Mouse (Mus musculus) heart, postnatal 4 days (tissue): ENCODE measurements around the gene Olfr459. TPM values are rescaled to one million over a fixed set of nuclear protein-coding genes. Genes with fewer than 3 reads are reported as not detected.

Experiments
- DNase-seq: peaks from one replicate; pipeline ENCODE4 v3.0.0; 2021
- total RNA-seq, 2 experiments: library from RNA; stranded (reverse); gene quantifications; 2 replicates each; pipeline ENCODE4 v1.2.3; 2021

The Olfr459 gene
- total RNA-seq = not detected

DNA sequence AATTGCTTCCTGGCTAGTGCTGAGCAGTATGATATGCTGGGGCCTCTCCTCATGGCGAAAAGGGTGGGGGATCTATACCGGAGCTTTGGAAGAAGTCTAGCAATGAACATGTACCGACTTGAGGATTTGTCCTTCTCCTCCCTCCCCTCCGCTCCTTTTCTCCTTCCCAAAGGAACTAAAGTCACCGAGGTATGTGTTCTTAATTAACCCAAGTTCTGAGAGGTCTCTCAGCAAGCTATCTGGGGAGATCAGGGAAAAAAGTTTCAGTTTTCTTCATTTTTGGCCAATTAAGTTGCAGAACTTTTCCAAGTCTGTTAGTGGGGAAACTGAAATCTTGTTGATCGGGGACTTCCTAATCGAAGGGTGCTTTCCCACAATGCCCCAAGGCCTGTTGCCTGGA, at the start of gene Olfr459:
Gene Olfr459 (minus strand): TSS at position 101 of the 400 bp plus-strand sequence.
- DNase-seq = no peak

DNA sequence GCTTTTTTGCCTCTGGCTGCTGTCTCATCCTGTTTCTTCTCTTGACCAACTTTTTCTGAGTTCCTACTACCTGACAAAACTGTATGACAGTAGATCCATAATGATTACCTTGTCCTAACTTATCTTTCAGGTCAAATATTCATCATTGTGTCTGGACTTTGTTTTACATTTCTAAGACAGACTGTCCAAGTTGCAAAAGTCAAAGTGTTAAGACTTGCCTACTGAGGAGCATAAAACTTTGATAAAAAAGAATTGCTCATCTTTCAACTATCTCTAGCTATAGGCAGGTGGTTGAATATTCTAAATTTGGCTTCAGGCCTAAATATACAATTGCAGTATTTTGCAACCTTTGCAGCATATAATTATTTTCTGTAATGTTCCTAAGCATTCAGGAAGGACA, 49.1 kb upstream of the Olfr459 start:
- DNase-seq = no peak

DNA sequence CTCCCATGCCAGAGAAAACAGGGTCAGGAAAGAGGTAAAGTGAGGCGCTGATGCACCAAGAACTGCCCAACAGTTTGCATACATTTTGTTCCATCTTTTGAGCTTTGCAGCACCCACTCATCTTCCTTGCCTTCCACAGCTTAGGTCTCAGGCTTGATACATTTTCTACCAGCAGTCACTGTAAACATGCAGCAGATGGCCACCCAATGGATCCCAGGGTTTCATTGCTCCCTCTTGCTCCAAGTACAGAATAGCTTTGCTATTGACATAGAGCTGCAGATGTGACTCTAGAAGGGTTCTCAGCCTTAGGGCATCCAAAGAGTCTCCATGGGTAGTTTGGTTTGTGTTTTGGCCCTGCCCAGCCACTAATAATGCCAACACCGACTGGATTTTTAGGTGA, 11.7 kb upstream of the Olfr459 start:
- DNase-seq = no peak

DNA sequence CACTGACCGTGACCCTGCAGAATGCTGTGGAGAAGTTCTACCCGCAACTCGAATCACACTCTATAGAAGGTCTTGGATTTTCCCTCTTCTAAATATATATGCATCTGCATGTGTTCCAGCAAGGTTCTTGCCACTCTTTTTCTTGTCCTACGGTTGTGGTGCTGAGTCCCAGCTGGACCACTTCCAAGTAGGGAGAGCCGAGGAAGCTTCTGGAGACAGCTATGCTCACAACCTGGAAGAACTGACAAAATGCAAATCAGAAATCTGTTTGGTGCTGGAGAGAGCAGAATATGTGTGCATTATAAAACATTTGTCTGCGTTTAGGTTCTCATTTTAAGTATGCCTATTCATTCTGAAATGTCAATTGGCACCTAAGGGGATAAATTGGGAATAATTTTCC, 744 bp upstream of the Olfr459 start:
- DNase-seq = no peak

DNA sequence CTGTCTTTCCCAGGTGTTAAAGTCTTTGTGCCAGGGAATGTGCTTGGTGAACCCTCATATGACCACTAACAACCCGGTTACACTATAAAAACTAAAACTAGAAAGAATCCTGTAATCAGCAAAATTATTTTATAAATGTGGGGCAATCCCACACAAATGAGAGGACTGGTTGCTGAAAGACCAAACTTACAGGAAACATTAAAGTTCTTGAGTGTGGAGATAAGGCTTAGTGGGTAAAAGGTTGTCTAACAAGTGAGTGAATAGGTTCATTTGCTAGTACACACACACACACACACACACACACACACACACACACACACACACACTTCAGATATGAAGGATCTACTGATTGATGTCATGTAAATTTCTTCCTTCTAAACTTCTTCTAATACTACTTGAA, 5.1 kb downstream of the Olfr459 start:
- no peak for DNase-seq

DNA sequence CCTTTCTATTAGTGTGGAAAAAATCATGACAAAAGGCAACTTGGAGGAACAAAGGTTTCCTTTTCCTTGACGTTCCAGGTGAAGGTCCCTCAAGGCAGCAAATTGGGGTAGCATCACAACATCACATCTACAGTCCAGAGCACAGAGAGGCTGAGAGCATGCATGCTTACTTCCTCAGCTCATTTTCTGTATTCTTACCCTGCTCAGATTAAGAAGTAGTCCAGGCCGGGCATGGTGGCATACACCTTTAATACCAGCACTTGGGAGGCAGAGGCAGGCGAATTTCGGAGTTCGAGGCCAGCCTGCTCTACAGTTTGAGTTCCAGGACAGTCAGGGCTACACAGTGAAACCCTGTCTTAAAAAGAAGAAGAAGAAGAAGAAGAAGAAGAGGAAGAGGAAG, 10.7 kb downstream of the Olfr459 start:
- no peak for DNase-seq

DNA sequence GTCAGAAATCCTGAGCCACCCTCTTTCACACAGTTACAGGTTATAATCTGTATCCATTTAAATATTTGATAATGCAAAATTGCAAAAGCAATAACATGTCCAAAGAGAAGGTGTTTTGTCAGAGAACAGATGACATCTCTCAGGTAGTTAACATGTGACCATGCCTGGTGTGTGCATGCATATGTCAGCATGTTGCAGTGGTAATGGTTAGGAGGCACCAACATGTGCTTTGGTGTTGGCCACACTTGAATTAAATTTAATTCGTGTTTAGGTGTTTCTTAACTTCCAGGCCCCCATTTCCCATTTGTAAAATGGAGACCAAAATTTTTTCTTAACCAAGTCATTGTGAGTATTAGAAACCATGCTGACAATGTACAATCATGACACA, 12.6 kb downstream of the Olfr459 start:
- no peak for DNase-seq

DNA sequence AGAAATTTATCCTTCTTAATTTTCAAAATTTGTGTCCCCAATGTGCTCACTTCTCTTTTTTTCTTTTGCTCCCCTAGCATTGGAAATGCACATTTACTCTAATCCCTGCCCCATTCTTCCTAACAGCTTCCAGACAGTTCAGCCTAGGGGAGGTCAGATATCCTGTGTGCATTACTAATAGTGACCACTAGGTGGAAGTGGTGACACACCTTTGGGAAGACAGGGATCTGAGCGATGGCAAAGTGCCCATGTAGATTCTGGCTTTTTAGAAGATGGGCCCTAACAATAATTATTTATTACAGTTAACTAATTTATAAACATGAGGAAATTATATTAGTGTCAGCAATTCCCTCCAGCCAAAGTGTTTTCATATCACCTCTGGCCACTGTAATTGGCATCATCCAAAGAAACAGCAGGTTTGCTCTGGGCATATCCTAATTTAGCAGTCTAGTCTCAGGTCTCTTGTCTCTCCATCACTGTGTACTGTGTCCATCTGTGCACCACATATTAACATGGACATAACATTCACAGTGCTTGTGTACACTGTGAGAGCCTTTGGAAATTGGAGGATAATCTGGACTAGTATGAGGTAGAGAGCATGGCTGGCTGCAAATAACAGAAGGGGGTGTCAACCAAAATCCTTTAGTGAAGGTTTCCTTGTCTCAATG, 13.1 kb downstream of the Olfr459 start:
- peak; percentile 63 for DNase-seq

DNA sequence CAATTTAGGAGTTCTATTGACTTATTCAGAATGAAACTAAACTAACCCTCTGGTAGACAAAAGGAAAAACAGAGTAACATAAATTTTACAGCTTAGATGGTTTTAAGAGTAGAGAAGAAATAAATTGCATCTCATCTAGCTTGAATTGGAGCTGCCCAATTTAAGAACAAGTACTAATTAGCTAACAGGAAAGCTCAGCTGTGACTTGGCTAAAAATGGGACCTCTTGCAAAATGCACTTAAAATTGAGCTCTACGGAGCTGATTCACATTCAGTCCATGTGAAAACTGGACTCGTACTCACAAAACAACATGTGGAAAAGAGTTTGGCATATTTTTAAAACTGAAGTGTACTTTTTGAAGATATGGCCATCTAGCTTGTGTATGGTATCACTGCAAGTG, 15.4 kb downstream of the Olfr459 start:
- DNase-seq = no peak

DNA sequence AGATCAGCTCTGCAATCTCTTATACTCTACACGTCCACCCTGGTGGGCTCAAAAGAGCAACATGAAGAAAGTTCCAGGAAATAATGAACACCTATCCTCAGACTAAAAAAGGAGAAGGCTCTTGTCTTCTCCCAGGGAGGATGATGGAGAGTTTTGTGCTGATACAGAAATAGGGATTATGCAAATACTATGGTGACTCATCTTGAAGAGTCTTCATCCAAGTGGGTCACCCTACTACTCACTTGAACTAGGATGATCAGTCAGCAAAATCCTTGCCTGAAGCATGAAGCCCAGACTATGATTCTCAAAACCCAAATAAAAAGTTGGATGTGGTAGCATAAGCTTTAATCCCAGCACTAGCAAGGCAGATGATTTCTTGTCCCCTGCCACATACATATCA, 16.6 kb downstream of the Olfr459 start:
- DNase-seq = no peak

DNA sequence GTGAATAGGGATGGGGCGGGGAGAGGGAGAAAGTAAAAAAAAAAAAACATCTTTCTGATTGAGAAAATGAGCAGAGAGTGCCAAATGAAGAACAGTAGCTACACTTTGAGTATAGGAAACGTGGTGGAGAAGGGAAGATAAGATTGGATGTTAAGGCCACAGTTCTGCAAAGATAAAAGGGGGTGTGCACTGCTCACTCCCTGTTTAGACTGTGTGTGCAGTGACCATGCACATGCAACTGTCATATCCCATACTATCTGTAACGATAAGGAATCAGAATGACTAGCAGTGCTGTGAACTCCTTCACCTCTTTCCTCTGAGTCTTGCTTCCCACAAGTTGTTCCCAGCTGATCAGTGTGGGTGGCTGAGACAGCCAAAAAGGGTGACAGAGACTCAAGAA, 17.8 kb downstream of the Olfr459 start:
- no peak for DNase-seq

DNA sequence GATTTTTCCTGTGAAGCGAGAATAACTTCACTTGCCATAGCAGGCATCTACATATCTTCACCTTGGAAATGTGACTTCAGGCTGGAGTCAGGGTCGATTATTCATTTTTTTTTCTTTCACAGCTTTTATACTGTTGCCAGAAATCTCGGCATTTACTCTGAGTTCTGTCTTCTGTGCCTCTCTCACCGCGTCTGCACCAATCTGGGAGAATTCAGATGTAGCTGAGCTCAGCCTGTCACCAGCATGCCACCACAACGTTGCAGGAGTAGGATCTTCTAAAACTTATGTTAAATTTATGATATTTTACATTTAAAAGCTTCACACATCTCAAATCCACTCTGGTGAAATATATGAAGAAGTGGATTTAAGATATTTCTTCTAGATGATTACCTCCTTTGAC, 20.4 kb downstream of the Olfr459 start:
- DNase-seq = no peak

DNA sequence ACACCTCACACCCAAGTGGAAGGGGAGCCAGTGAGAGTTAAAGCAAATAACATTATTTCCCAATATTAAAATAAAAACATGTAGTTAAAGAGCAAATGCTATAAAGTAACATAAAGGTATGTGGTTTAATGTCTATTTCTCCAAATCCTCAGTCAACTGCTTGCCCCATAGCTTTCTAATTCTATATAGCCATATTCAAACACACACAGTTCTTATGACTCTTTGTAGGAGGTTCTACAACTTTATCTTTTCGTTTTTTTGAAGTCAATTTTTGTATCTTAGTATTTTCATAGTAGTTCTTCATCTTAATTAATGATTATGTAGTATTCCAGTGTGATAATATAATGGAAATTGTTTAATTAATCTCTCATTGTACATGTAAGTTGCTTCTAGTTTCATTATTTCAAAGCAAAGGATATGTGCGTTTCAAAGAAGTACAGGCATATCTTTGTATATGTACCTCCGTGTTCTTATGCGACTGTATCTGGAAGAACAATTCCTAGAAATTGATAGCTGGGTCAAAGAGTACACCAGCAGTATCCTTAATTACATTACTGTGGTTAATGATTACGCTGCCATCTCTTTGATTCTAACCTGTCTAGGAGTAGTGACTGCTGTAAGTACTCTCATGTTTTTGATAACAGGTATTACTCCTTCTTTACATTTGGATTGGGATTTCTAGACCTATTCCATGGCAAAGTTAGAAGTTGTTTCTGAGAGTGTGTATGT, 30.1 kb downstream of the Olfr459 start:
- no peak for DNase-seq

DNA sequence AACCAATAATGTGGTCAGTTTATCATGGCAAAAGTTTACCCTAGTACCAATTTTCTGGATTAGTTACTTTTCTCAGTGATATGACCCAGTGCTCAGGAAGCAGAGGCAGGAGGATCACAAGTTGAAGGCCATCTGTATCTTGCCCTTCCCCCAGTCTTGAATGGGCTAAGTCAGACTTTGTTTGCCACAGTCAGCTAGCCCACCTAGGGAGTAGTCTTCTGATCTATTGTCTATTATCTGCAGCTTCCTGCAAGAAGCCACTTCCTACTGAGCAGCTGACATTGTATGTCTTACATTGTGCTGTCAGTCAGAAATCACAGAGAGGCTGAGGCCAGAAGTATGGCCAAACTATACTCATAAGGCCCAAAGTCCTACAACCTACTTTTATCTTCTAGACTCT, 33.9 kb downstream of the Olfr459 start:
- DNase-seq = no peak

DNA sequence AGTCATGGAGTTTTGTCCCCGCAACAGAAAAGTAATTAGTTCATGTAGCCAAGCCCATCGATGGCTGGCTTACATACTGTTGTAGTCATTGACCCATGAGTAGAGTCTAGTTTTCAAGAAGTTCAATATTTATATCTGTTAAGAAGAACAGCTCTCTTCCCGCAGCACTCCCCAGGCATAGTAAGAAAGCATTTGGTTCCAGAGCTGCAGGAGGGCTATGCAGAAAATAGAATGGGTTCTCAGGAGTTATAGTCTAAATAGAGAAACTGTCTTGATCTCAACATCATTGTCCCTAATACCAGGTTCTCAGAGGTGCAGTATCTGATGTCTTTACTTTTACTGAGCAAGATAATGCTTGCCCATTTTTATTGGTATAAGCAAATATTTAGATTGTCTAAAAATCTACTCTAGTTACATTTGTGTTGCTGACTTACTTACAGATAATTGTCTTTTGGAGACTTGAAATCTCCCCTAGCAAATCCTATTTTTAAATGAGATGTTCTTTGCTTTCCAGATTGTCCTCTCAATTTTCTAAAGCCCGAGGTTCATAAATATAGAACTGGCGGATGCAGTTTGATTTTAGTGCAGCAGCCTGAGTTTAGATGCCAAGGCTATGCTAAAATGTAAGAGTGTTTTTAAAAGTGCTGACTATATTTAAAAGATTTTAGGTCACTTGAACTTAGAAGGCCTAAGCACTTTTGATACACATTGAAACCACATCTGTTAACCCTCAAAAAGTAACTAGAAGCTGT, 40.1 kb downstream of the Olfr459 start:
- DNase-seq = no peak

DNA sequence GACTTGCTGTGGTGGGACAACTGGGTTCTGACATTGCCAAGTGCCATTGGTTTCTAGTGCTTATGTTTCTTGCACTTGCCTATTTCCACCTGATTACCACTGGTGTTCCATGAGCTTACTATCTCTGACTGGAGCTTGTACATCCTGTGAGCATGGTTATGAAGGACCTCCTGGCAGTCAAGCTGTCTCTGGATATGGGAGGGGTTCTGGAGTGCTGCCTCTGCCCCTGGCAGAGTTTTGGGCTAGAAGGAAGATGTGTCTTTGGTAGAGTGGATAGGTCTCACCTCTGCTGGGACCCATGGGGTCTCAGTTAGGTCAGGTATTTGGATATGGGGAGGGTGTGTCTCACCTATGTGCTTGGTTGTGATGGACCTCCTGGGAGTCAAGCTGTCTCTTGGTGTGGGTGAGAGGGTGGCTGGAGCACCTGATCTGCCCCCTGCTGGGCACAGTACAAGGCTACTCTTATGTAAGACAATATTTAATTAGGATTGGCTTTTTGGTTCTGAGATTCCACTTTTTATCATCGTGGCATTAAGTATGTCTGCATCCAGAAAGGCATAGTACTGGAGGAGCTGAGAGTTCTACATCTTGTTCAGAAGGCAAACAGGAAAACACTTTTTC, 46.9 kb downstream of the Olfr459 start:
- DNase-seq = no peak

DNA sequence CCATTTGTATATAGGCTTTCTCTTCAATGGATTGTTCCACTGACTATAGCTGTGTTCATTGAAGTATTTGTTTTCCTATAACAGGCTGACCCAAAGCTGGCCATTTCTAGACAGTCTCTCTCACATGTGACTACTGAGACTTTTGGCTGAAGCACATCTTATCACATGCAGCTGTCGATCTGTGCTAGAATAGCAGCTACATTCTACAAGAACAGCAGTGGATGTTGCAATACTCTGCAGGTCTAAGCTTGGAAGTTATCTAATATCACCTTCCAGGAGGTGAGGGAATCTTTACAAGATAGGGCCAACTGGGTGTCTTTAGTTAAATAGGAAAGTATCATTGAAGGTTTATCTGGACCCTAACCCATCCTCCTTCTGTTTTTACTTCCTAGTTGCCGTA, 53.5 kb downstream of the Olfr459 start:
- DNase-seq = no peak

Other genes with a start within 250 kb of the Olfr459 start
- 1 to 10 TPM; 2.3 to 3.1 TPM for gene Ephb6, start 169.7 kb downstream of the Olfr459 start, total RNA-seq
- gene Trpv6, start 138.8 kb downstream of the Olfr459 start, total RNA-seq = not detected
- gene Trpv5, start 94.4 kb downstream of the Olfr459 start, total RNA-seq = not detected
- gene Llcfc1, start 90.7 kb downstream of the Olfr459 start, total RNA-seq = not detected
- under 1 TPM; 0.41 TPM for gene Kel, start 70.8 kb downstream of the Olfr459 start, total RNA-seq
- gene Pip, start 72.4 kb upstream of the Olfr459 start, total RNA-seq = not detected
- not detected for gene Sval2, start 77.8 kb upstream of the Olfr459 start, total RNA-seq
- gene Sval1, start 176.5 kb upstream of the Olfr459 start, total RNA-seq = not detected
- not detected for gene Sval3, start 193.0 kb upstream of the Olfr459 start, total RNA-seq